Mouse (Mus musculus): ENCODE results near the gene Synj2bp. TPM values are rescaled to one million over a fixed set of nuclear protein-coding genes. Genes with fewer than 3 reads are reported as not detected.
A peak's percentile ranks its signal among the peaks of the same experiment; 100 is the strongest.
"Not testable (repeated sequence)": the region's sequence is repeated elsewhere in the genome, so short reads cannot be mapped to it uniquely, and the experiment has no call there.

Gene Synj2bp
- 35.7 and 38.6 TPM in 2 replicates for polyA plus RNA-seq (2011; ENCODE audit: insufficient read length, low read depth, missing spikeins)

DNA sequence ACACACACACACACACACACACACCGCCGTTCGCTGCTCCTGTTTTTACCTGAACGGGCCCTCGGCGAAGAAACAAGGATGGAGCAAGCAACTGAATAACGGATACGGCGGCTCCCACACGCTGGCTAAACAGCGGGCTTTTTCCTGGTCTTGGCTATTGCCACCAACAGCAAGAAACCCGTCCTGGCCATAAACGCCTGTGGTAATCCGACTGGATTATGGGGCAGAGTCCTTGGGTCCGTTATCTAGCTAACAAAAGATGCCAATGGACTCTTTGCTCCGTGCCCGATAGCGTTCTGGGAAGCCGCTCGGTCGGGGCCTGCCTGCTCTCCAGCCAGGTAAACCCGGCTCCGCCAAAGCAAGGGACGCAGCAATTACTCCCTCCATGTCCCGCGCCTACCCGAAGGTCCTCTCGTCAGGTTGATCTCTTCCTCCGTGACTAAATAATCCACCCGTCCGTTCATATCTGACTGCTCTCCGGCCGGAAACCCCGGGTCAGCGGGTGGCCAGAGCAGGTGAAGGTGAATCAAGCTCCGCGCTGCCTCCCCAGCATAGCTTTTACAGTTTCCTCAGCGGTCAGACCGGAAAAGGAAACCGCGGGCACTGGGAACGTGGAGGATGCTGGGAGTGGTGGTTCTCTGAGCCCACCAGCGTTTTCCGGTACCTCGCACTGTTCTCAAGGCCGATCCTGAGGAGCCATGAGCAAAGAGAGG, at the start of gene Synj2bp, which contains the start of gene Gm20498:
Gene Synj2bp, minus strand, starts transcription at position 596 of the 713 bp plus-strand sequence.
Gene Gm20498, minus strand, starts transcription at position 590 of the 713 bp plus-strand sequence.
- TF ChIP-seq CTCF (IDR thresholded peaks at IDR 0.05; ENCODE audit: borderline replicate concordance, insufficient read depth, low read length), result no peak
- TF ChIP-seq POLR2A (IDR thresholded peaks at IDR 0.05; ENCODE audit: low read depth, low read length), result peak; percentile 81
- Histone ChIP-seq H3K4me3 (ENCODE audit: insufficient read depth, low read length) (peak within 1 kb of the TSS; percentile 90), H3K27ac (ENCODE audit: insufficient read depth, low read length) (no peak within 1 kb of the TSS), H3K4me1 (ENCODE audit: control insufficient read depth, insufficient read depth, low read length) (no peaks in the 10 kb centered on the region; the same call in 1 of the 2 replicates)

DNA sequence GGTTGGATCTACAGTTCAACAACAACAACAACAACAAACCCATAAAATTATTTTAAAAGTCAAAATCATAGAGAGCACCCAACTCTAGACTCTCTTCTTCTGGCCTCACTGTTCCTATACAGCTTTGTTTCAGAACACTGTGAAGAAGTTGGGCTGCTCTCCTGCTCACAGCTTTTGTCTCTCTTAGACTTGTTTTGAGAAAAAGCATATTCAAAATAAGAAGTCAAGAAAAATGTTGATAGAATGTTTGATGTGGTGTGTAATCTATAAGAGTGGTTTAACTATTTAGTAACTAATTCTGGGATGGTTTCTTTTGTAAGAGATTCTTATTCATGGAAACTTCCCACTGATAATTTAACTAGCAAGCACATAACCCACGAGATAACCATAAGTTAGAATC, 35.7 kb upstream of the Synj2bp start, which contains the start of gene Adam21:
Gene Adam21, minus strand, starts transcription at position 101 of the 400 bp plus-strand sequence.
- H3K4me3 ChIP-seq (ENCODE audit: insufficient read depth, low read length), result no peak within 1 kb of the TSS
- no peak for TF ChIP-seq CTCF (IDR thresholded peaks at IDR 0.05; ENCODE audit: borderline replicate concordance, insufficient read depth, low read length)
- no peak for TF ChIP-seq POLR2A (IDR thresholded peaks at IDR 0.05; ENCODE audit: low read depth, low read length)
- H3K27ac ChIP-seq (ENCODE audit: insufficient read depth, low read length), result no peak within 1 kb of the TSS
- H3K4me1 ChIP-seq (ENCODE audit: control insufficient read depth, insufficient read depth, low read length), result no peaks in the 10 kb centered on the region

DNA sequence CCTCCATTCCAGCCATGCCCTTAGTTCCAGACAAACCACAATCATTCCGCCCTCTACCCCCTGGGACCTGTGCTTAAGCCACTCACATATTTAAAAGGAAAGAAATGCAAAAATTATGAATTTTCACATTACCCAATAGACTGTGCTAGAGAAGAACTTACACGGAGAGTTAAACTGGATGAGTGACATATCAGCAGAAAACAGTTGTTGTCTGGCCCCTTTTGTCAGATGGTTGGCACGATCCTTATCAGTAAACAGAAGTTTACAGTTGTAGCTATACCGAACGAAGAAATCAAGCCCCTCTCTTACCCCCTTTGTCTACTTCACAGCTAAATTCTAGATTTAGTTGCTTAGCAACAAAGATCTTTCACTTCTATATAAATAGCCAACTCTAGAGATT, 35.2 kb upstream of the Synj2bp start:
- TF ChIP-seq POLR2A (IDR thresholded peaks at IDR 0.05; ENCODE audit: low read depth, low read length) (no peak), CTCF (IDR thresholded peaks at IDR 0.05; ENCODE audit: borderline replicate concordance, insufficient read depth, low read length) (no peak)
- H3K4me3 ChIP-seq (ENCODE audit: insufficient read depth, low read length), result no peak overlapping the region
- no peaks in the 10 kb centered on the region for H3K4me1 ChIP-seq (ENCODE audit: control insufficient read depth, insufficient read depth, low read length)
- no peak overlapping the region for H3K27ac ChIP-seq (ENCODE audit: insufficient read depth, low read length)

DNA sequence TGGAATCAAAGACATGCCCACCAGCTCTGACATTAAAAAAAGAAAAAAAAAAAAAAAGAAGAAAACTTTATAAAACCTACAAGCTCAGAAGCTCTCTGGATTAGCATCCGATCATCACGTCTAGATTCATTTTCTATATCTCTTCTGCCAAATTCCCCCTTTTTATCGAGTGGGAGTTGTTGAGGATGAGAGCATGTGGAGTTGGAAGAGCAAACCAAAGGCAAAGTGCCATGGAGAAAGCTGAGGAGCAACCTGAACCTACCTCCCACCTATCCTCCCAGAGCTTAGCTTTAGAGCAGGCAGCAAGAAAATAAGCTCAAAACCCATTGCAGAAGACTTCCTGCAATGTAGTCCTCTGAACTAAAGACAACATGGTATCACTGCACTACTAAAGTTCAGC, 31.5 kb upstream of the Synj2bp start:
- TF ChIP-seq POLR2A (IDR thresholded peaks at IDR 0.05; ENCODE audit: low read depth, low read length) (no peak), CTCF (IDR thresholded peaks at IDR 0.05; ENCODE audit: borderline replicate concordance, insufficient read depth, low read length) (no peak)
- Histone ChIP-seq H3K4me1 (ENCODE audit: control insufficient read depth, insufficient read depth, low read length) (no peaks in the 10 kb centered on the region), H3K4me3 (ENCODE audit: insufficient read depth, low read length) (no peak overlapping the region), H3K27ac (ENCODE audit: insufficient read depth, low read length) (no peak overlapping the region)

DNA sequence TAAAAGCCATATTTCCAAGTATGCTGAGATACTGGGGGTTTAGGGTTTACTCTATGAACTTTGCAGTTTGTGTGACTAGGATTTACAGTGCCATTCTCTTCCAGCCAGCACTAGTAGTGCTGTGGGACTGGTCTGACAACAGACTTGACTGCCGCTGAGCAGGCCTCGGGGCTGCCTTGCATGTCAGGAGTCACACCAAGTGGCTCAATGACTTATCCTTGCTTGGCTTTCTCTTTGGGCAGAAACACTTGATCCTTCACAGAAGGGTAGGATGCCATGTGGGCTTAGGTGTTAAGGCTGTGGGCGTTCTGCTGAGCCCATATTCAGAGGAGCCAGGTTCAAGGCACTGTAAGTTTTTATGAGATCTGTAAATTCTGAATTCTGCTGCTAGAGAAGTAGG, 16.6 kb upstream of the Synj2bp start:
- Histone ChIP-seq H3K4me3 (ENCODE audit: insufficient read depth, low read length) (no peak overlapping the region), H3K27ac (ENCODE audit: insufficient read depth, low read length) (no peak overlapping the region), H3K4me1 (ENCODE audit: control insufficient read depth, insufficient read depth, low read length) (no peaks in the 10 kb centered on the region)
- no peak for TF ChIP-seq CTCF (IDR thresholded peaks at IDR 0.05; ENCODE audit: borderline replicate concordance, insufficient read depth, low read length)
- no peak for TF ChIP-seq POLR2A (IDR thresholded peaks at IDR 0.05; ENCODE audit: low read depth, low read length)

DNA sequence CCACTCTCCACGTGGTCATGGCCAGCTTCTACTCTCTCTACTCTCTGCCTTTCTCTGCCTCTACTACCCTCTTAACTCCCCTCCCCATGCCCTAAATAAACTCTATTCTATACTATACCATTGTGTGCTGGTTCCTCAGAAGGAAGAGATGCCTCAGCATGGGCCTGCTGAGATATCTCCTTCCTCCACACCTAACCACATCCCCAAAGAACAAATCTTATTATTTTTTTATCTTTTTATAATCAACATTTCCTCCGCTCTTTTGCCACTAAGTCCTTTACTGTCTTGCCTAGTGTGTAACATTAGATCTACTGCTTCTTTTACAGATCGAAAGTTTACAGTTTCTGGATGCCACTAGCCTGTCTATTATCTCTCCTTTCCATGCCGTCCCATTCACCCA, 14.5 kb upstream of the Synj2bp start:
- Histone ChIP-seq H3K27ac (ENCODE audit: insufficient read depth, low read length) (no peak overlapping the region), H3K4me3 (ENCODE audit: insufficient read depth, low read length) (no peak overlapping the region), H3K4me1 (ENCODE audit: control insufficient read depth, insufficient read depth, low read length) (no peaks in the 10 kb centered on the region)
- TF ChIP-seq POLR2A (IDR thresholded peaks at IDR 0.05; ENCODE audit: low read depth, low read length) (no peak), CTCF (IDR thresholded peaks at IDR 0.05; ENCODE audit: borderline replicate concordance, insufficient read depth, low read length) (no peak)

DNA sequence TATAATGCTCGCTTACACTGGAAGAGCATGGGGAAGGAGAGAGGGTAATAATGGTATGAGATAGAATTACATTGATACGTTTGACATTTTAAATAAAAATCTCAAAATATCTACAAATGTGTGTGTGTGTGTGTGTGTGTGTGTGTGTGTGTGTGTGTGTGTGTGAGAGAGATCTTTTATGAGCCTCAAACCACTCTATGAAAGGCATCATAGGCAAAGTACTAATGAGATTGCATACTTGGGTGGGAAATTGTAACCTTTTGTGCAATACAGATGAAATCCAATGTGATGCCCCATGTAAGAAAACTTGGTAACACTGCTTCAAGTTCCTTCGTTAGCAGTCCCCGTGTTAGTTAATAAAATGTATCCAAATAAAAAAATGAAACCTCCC, 313 bp upstream of the Synj2bp start:
- TF ChIP-seq CTCF (IDR thresholded peaks at IDR 0.05; ENCODE audit: borderline replicate concordance, insufficient read depth, low read length), result no peak
- no peak for TF ChIP-seq POLR2A (IDR thresholded peaks at IDR 0.05; ENCODE audit: low read depth, low read length)
- no peak overlapping the region for H3K27ac ChIP-seq (ENCODE audit: insufficient read depth, low read length)
- no peaks in the 10 kb centered on the region; the same call in 1 of the 2 replicates for H3K4me1 ChIP-seq (ENCODE audit: control insufficient read depth, insufficient read depth, low read length)
- H3K4me3 ChIP-seq (ENCODE audit: insufficient read depth, low read length), result peak overlapping the region; percentile 90; the same call in 1 of the 2 replicates

DNA sequence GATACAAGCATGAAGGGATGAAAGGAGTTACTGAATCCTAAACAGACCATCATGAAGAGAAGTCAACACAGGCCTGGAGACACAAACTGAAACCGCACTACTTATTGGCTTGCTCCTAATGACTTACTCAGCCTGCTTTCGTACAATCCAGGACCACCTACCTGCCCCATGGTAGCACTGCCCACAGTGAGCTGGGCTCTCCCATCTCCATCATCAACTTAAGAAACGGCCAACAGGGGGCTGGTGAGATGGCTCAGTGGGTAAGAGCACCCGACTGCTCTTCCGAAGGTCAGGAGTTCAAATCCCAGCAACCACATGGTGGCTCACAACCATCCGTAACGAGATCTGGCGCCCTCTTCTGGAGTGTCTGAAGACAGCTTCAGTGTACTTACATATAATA, 2.1 kb downstream of the Synj2bp start:
- not testable (repeated sequence) for H3K4me1 ChIP-seq (ENCODE audit: control insufficient read depth, insufficient read depth, low read length); H3K27ac ChIP-seq (ENCODE audit: insufficient read depth, low read length); H3K4me3 ChIP-seq (ENCODE audit: insufficient read depth, low read length)

DNA sequence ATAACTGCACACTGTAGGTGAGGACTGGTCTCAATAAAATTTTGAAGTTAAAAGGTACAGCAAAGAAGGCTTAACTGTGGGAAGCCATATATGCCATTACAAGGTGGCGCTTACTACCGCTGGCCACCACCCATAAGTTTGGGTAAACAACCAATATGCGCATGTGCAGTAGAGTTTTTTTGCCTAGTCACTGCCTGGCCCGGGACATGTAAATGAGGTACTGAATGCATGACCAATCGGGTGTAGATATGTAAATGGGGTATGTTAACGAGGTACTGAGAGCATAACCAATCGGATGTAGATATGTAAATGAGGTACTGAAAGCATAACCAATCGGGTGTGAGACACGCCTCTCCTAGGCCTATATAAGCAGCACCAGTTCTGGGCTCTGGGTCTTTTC, 35.8 kb downstream of the Synj2bp start:
- H3K27ac ChIP-seq (ENCODE audit: insufficient read depth, low read length); H3K4me1 ChIP-seq (ENCODE audit: control insufficient read depth, insufficient read depth, low read length); H3K4me3 ChIP-seq (ENCODE audit: insufficient read depth, low read length): not testable (repeated sequence)

DNA sequence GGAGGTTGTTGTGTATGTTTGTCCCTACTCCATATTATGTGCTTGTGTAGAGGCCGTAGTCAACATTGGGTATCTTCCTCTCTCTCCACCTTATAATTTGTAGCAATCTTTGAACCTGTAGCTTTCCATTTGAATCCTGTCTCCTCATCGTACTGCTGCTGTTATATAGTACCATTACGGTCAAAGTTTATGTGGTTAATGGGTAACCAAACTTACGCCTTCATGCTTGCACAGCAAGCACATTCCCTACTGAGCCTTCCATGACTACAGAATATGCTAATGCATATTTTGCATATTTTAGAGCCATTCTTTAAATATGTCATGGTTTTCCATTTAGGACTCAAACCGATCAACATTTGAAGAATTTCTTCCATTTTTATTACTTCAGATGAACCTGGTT, 42.2 kb downstream of the Synj2bp start:
- TF ChIP-seq CTCF (IDR thresholded peaks at IDR 0.05; ENCODE audit: borderline replicate concordance, insufficient read depth, low read length) (no peak), POLR2A (IDR thresholded peaks at IDR 0.05; ENCODE audit: low read depth, low read length) (no peak)
- H3K27ac ChIP-seq (ENCODE audit: insufficient read depth, low read length), result no peak overlapping the region
- H3K4me1 ChIP-seq (ENCODE audit: control insufficient read depth, insufficient read depth, low read length), result no peaks in the 10 kb centered on the region
- no peak overlapping the region for H3K4me3 ChIP-seq (ENCODE audit: insufficient read depth, low read length)

Measured in embryonic fibroblast, embryonic 13.5 days (primary cell).